Mouse (Mus musculus) ES-E14 (cell line): ENCODE measurements around the gene Isl1. TPM values are rescaled to one million over a fixed set of nuclear protein-coding genes. Genes with fewer than 3 reads are reported as not detected.
A peak's percentile ranks its signal among the peaks of the same experiment; 100 is the strongest.

ENCODE experiments used
- DNase-seq: peaks from one replicate; pipeline ENCODE4 v3.0.0-alpha.2; 2013; ENCODE audit warnings: low read depth, low spot score
- H3K27ac ChIP-seq: 2 replicates; pipeline ENCODE4 v1.5.1; 2012; ENCODE audit warnings: low read depth, mild to moderate bottlenecking, low read length, moderate library complexity, mixed read lengths; ENCODE audit not compliant: poor library complexity, insufficient read depth, severe bottlenecking
- H3K36me3 ChIP-seq: 2 replicates; pipeline ENCODE4 v1.6.1; 2012; ENCODE audit warnings: mild to moderate bottlenecking, low read length, moderate library complexity, mixed read lengths; ENCODE audit not compliant: control insufficient read depth, poor library complexity, insufficient read depth, severe bottlenecking
- H3K4me1 ChIP-seq, 2 experiments: fragments of 150-350 bp in 1 of 2; sonication (generic) in 1 of 2; 2 replicates each; pipeline ENCODE4 v1.6.1; 2012; ENCODE audit warnings: low read length in 2 of 2, mild to moderate bottlenecking in 1 of 2, mixed read lengths in 1 of 2; ENCODE audit not compliant: control insufficient read depth in 2 of 2, insufficient read depth in 2 of 2, poor library complexity in 1 of 2
- H3K4me3 ChIP-seq, 2 experiments: fragments of 150-350 bp in 1 of 2; sonication (generic) in 1 of 2; 2 replicates each; pipeline ENCODE4 v1.5.1; 2012; ENCODE audit warnings: low read length in 2 of 2, low read depth in 1 of 2, mild to moderate bottlenecking in 1 of 2, mixed read lengths in 1 of 2; ENCODE audit not compliant: insufficient read depth in 1 of 2, poor library complexity in 1 of 2, severe bottlenecking in 1 of 2
- H3K9ac ChIP-seq: 2 replicates; pipeline ENCODE4 v1.6.1; 2012; ENCODE audit warnings: low read depth, mild to moderate bottlenecking, low read length, mixed read lengths; ENCODE audit not compliant: poor library complexity, insufficient read depth, severe bottlenecking
- H3K9me3 ChIP-seq: fragments of 150-350 bp; sonication (generic); 2 replicates; pipeline ENCODE4 v1.6.1; 2012; ENCODE audit warnings: low read depth, mild to moderate bottlenecking, low read length; ENCODE audit not compliant: control insufficient read depth, insufficient read depth
- CHD2 ChIP-seq: IDR thresholded peaks from 2 replicates; pipeline ENCODE4 v1.6.1; 2014; ENCODE audit warnings: mild to moderate bottlenecking, low read depth, low read length, inconsistent platforms
- HCFC1 ChIP-seq: IDR thresholded peaks from 2 replicates; pipeline ENCODE4 v1.6.1; 2012; ENCODE audit warnings: low read length, inconsistent platforms, borderline replicate concordance; ENCODE audit not compliant: insufficient read depth
- MAFK ChIP-seq: IDR thresholded peaks from 2 replicates; pipeline ENCODE4 v1.6.1; 2014; ENCODE audit warnings: mild to moderate bottlenecking, low read depth, low read length, inconsistent platforms; ENCODE audit not compliant: insufficient read depth
- ZC3H11A ChIP-seq: IDR thresholded peaks from 2 replicates; pipeline ENCODE4 v1.6.1; 2012; ENCODE audit warnings: low read depth, mild to moderate bottlenecking, inconsistent platforms, low read length, borderline replicate concordance
- ZNF384 ChIP-seq: IDR thresholded peaks from 2 replicates; pipeline ENCODE4 v1.6.1; 2012; ENCODE audit warnings: low read depth, low read length, inconsistent platforms
- in situ Hi-C, 2 experiments: fragments of 600-800 bp; cut with MboI; formaldehyde crosslinking; loops; one replicate each; pipeline ENCODE4 v1.15.1; 2025; ENCODE audit warnings: low sequenced_read_pairs in 2 of 2, inconsistent platforms in 1 of 2; ENCODE audit not compliant: unreplicated experiment in 2 of 2
- total RNA-seq: library from RNA; depleted of rRNA; stranded (reverse); fragments of 300-350 nt; gene quantifications from 2 replicates; pipeline ENCODE4 v1.2.3, GENCODE M21; 2012

Isl1 gene
- total RNA-seq, 1 experiment: 1.5 TPM

DNA sequence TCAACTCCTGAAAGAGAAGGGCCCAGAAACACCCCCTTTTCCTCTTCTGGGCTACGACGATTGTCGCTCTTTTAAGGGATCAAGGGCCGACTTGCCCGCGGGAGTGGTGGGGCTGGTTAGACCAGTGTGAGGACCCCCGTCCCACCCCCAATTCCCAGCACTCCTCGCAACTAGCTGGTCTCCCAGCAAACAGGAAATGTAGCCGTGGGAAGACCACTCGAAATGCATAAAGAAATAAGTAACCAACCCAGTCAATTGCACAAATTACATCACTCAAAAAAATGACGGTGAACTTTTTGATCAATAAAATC lies 15.4 kb downstream of the Isl1 start:
- no peak overlapping the region for H3K27ac ChIP-seq
- H3K4me3 ChIP-seq: peak overlapping the region; percentile 6; a peak in 3 of 4 replicates
- 0 out of 2 replicates have a peak overlapping the region, but pooled peaks have one; percentile 33 for H3K9ac ChIP-seq
- DNase-seq: no peak
- TF ChIP-seq CHD2 (no peak), HCFC1 (no peak), MAFK (no peak)
- in situ Hi-C loops: no loop called here
- no peaks in the 10 kb centered on the region for H3K36me3 ChIP-seq
- no peaks in the 10 kb centered on the region for H3K9me3 ChIP-seq
- H3K4me1 ChIP-seq: peaks cover 0 to 3% of the 10 kb centered on the region in 2 experiments; a peak in 1 of 4 replicates

- 0 out of 2 replicates have a peak overlapping the region, but pooled peaks have one; percentile 33 for H3K9ac ChIP-seq
- no peaks in the 10 kb centered on the region for H3K9me3 ChIP-seq
- H3K36me3 ChIP-seq: no peaks in the 10 kb centered on the region
- DNase-seq: no peak
- H3K27ac ChIP-seq: no peak overlapping the region
- H3K4me3 ChIP-seq: peak overlapping the region; percentile 6 to 46; a peak in 3 of 4 replicates
- H3K4me1 ChIP-seq: peaks cover 0 to 3% of the 10 kb centered on the region in 2 experiments; a peak in 1 of 4 replicates
- TF ChIP-seq MAFK (no peak), HCFC1 (no peak), ZNF384 (no peak), CHD2 (no peak), ZC3H11A (no peak)
- in situ Hi-C loops: no loop called here
These were observed 16.0 kb downstream of the Isl1 start for GRCm38 (mm10) chr13:116293301-116294150.

GRCm38 (mm10) chr13:116289655-116290054 lies 19.8 kb downstream of the Isl1 start:
- no peak overlapping the region for H3K9ac ChIP-seq
- H3K9me3 ChIP-seq: no peaks in the 10 kb centered on the region
- TF ChIP-seq HCFC1: no peak
- no peak for TF ChIP-seq ZC3H11A
- no peak for TF ChIP-seq CHD2
- TF ChIP-seq ZNF384: no peak
- TF ChIP-seq MAFK: no peak
- H3K4me1 ChIP-seq: no peaks in the 10 kb centered on the region
- no peak overlapping the region for H3K4me3 ChIP-seq
- no peaks in the 10 kb centered on the region for H3K36me3 ChIP-seq
- in situ Hi-C loops: no loop called here
- no peak overlapping the region for H3K27ac ChIP-seq
- DNase-seq: no peak

- no peak overlapping the region for H3K4me3 ChIP-seq
- DNase-seq: no peak
- H3K4me1 ChIP-seq: no peaks in the 10 kb centered on the region
- H3K9ac ChIP-seq: no peak overlapping the region
- no peaks in the 10 kb centered on the region for H3K36me3 ChIP-seq
- H3K27ac ChIP-seq: no peak overlapping the region
- no peak for TF ChIP-seq HCFC1
- no peak for TF ChIP-seq ZC3H11A
- TF ChIP-seq MAFK: no peak
- no peak for TF ChIP-seq ZNF384
- TF ChIP-seq CHD2: no peak
- H3K9me3 ChIP-seq: no peaks in the 10 kb centered on the region
- in situ Hi-C loops: no loop called here
These were observed 30.2 kb downstream of the Isl1 start for GRCm38 (mm10) chr13:116279207-116279772.
